Mouse (Mus musculus): ENCODE results near the gene Tecpr2. TPM values are rescaled to one million over a fixed set of nuclear protein-coding genes. Genes with fewer than 3 reads are reported as not detected.

Tecpr2 gene
- polyA plus RNA-seq, 1 experiment from 2014 or later: 1.8 TPM

GRCm38 (mm10) chr12:110973829-110974228, 84.8 kb downstream of the Tecpr2 start:
- no peak overlapping the region for H3K27ac ChIP-seq
- H3K4me1 ChIP-seq (replicated peaks; ENCODE audit: insufficient read depth, low read length): 0 out of 2 replicates have a peak, but pooled peaks cover 3% of the 10 kb centered on the region
- H3K36me3 ChIP-seq (ENCODE audit: insufficient read depth, low read length): peaks cover 19% of the 10 kb centered on the region; the same call in 1 of the 2 replicates
- no peaks in the 10 kb centered on the region for H3K9me3 ChIP-seq (replicated peaks; ENCODE audit: low read length)
- H3K4me3 ChIP-seq (replicated peaks; ENCODE audit: low read depth, low read length): no peak overlapping the region
- ATAC-seq (replicated peaks; ENCODE audit: low FRiP score, low read depth): no peak
- DNase-seq (ENCODE audit: low spot score): no peak
- TF ChIP-seq CTCF (IDR thresholded peaks at IDR 0.05; ENCODE audit: low read depth): no peak
- no peak overlapping the region for H3K9ac ChIP-seq (ENCODE audit: low read depth, low read length)
- no peaks in the 10 kb centered on the region for H3K27me3 ChIP-seq (ENCODE audit: insufficient read depth, low read length)
- H3K4me2 ChIP-seq (ENCODE audit: low read length): no peak overlapping the region
- WGBS: 89% methylated on average over 4 of the region's 4 CpGs

- 94% methylated on average over 7 of the region's 7 CpGs for WGBS
- no peak overlapping the region for H3K4me2 ChIP-seq (ENCODE audit: low read length)
- DNase-seq (ENCODE audit: low spot score) (no peak), ATAC-seq (replicated peaks; ENCODE audit: low FRiP score, low read depth) (no peak)
- H3K27ac ChIP-seq: no peak overlapping the region
- H3K4me3 ChIP-seq (replicated peaks; ENCODE audit: low read depth, low read length): no peak overlapping the region
- H3K9me3 ChIP-seq (replicated peaks; ENCODE audit: low read length): no peaks in the 10 kb centered on the region
- H3K4me1 ChIP-seq (replicated peaks; ENCODE audit: insufficient read depth, low read length): 0 out of 2 replicates have a peak, but pooled peaks cover 3% of the 10 kb centered on the region
- H3K9ac ChIP-seq (ENCODE audit: low read depth, low read length): no peak overlapping the region
- no peak for TF ChIP-seq CTCF (IDR thresholded peaks at IDR 0.05; ENCODE audit: low read depth)
- no peaks in the 10 kb centered on the region for H3K27me3 ChIP-seq (ENCODE audit: insufficient read depth, low read length)
- H3K36me3 ChIP-seq (ENCODE audit: insufficient read depth, low read length): peaks cover 16% of the 10 kb centered on the region; the same call in 1 of the 2 replicates
These were observed 85.2 kb downstream of the Tecpr2 start for GRCm38 (mm10) chr12:110974295-110974694.

- no peak overlapping the region for H3K4me2 ChIP-seq (ENCODE audit: low read length)
- H3K36me3 ChIP-seq (ENCODE audit: insufficient read depth, low read length): peaks cover 12% of the 10 kb centered on the region; the same call in 1 of the 2 replicates
- ATAC-seq (replicated peaks; ENCODE audit: low FRiP score, low read depth) (no peak), DNase-seq (ENCODE audit: low spot score) (no peak)
- 0 out of 2 replicates have a peak, but pooled peaks cover 3% of the 10 kb centered on the region for H3K4me1 ChIP-seq (replicated peaks; ENCODE audit: insufficient read depth, low read length)
- H3K4me3 ChIP-seq (replicated peaks; ENCODE audit: low read depth, low read length): no peak overlapping the region
- no peak overlapping the region for H3K27ac ChIP-seq
- H3K9me3 ChIP-seq (replicated peaks; ENCODE audit: low read length): no peaks in the 10 kb centered on the region
- H3K9ac ChIP-seq (ENCODE audit: low read depth, low read length): no peak overlapping the region
- WGBS: 85% methylated on average over 6 of the region's 6 CpGs
- TF ChIP-seq CTCF (IDR thresholded peaks at IDR 0.05; ENCODE audit: low read depth): no peak
- no peaks in the 10 kb centered on the region for H3K27me3 ChIP-seq (ENCODE audit: insufficient read depth, low read length)
These were observed 85.7 kb downstream of the Tecpr2 start for GRCm38 (mm10) chr12:110974726-110975125.

- DNase-seq (ENCODE audit: low spot score) (no peak), ATAC-seq (replicated peaks; ENCODE audit: low FRiP score, low read depth) (no peak)
- WGBS: 89% methylated on average over 5 of the region's 5 CpGs
- Histone ChIP-seq H3K4me3 (replicated peaks; ENCODE audit: low read depth, low read length) (no peak overlapping the region), H3K36me3 (ENCODE audit: insufficient read depth, low read length) (0 out of 2 replicates have a peak, but pooled peaks cover 6% of the 10 kb centered on the region), H3K4me1 (replicated peaks; ENCODE audit: insufficient read depth, low read length) (0 out of 2 replicates have a peak, but pooled peaks cover 3% of the 10 kb centered on the region), H3K4me2 (ENCODE audit: low read length) (no peak overlapping the region), H3K9me3 (replicated peaks; ENCODE audit: low read length) (no peaks in the 10 kb centered on the region), H3K27me3 (ENCODE audit: insufficient read depth, low read length) (no peaks in the 10 kb centered on the region), H3K9ac (ENCODE audit: low read depth, low read length) (no peak overlapping the region), H3K27ac (no peak overlapping the region)
- no peak for TF ChIP-seq CTCF (IDR thresholded peaks at IDR 0.05; ENCODE audit: low read depth)
These were observed 86.3 kb downstream of the Tecpr2 start for GRCm38 (mm10) chr12:110975385-110975784.

GRCm38 (mm10) chr12:110975838-110976468, 86.9 kb downstream of the Tecpr2 start:
- DNase-seq (ENCODE audit: low spot score) (no peak), ATAC-seq (replicated peaks; ENCODE audit: low FRiP score, low read depth) (no peak)
- 86% methylated on average over 4 of the region's 4 CpGs for WGBS
- Histone ChIP-seq H3K4me3 (replicated peaks; ENCODE audit: low read depth, low read length) (no peak overlapping the region), H3K4me2 (ENCODE audit: low read length) (no peak overlapping the region), H3K36me3 (ENCODE audit: insufficient read depth, low read length) (0 out of 2 replicates have a peak, but pooled peaks cover 6% of the 10 kb centered on the region), H3K4me1 (replicated peaks; ENCODE audit: insufficient read depth, low read length) (0 out of 2 replicates have a peak, but pooled peaks cover 3% of the 10 kb centered on the region), H3K27ac (no peak overlapping the region), H3K9ac (ENCODE audit: low read depth, low read length) (no peak overlapping the region), H3K27me3 (ENCODE audit: insufficient read depth, low read length) (no peaks in the 10 kb centered on the region), H3K9me3 (replicated peaks; ENCODE audit: low read length) (no peaks in the 10 kb centered on the region)
- TF ChIP-seq CTCF (IDR thresholded peaks at IDR 0.05; ENCODE audit: low read depth): no peak

- 0 out of 2 replicates have a peak, but pooled peaks cover 6% of the 10 kb centered on the region for H3K36me3 ChIP-seq (ENCODE audit: insufficient read depth, low read length)
- no peaks in the 10 kb centered on the region for H3K27me3 ChIP-seq (ENCODE audit: insufficient read depth, low read length)
- ATAC-seq (replicated peaks; ENCODE audit: low FRiP score, low read depth) (no peak), DNase-seq (ENCODE audit: low spot score) (no peak)
- 96% methylated on average over 60 of the region's 60 CpGs for whole genome bisulfite sequencing
- H3K4me2 ChIP-seq (ENCODE audit: low read length): no peak overlapping the region
- H3K27ac ChIP-seq: no peak overlapping the region
- no peak for TF ChIP-seq CTCF (IDR thresholded peaks at IDR 0.05; ENCODE audit: low read depth)
- 0 out of 2 replicates have a peak, but pooled peaks cover 3% of the 10 kb centered on the region for H3K4me1 ChIP-seq (replicated peaks; ENCODE audit: insufficient read depth, low read length)
- H3K9ac ChIP-seq (ENCODE audit: low read depth, low read length): no peak overlapping the region
- no peak overlapping the region for H3K4me3 ChIP-seq (replicated peaks; ENCODE audit: low read depth, low read length)
- H3K9me3 ChIP-seq (replicated peaks; ENCODE audit: low read length): no peaks in the 10 kb centered on the region
These were observed 87.7 kb downstream of the Tecpr2 start for GRCm38 (mm10) chr12:110976589-110977344.
